Mouse (Mus musculus): ENCODE data around the gene Calr4. TPM values are rescaled to one million over a fixed set of nuclear protein-coding genes. Genes with fewer than 3 reads are reported as not detected.

Calr4 gene
- 0.10 and 0.19 TPM in 2 replicates for polyA plus RNA-seq (2016; fragmentation: Nextera tagmentation; extraction: Ambion mirVana)

- Histone ChIP-seq H3K4me3 (no peak within 1 kb of the TSS), H3K36me3 (replicated peaks) (no peaks in the 10 kb centered on the region), H3K27ac (replicated peaks) (no peak within 1 kb of the TSS), H3K27me3 (replicated peaks; ENCODE audit: low read depth, poor library complexity, severe bottlenecking) (no peaks in the 10 kb centered on the region), H3K4me1 (peaks cover 14% of the 10 kb centered on the region; the same call in 1 of the 2 replicates), H3K9me3 (no peaks in the 10 kb centered on the region)
- DNase-seq (ENCODE audit: low spot score): no peak
- WGBS: 85% methylated on average over 2 of the region's 2 CpGs
These were observed at the start of gene Calr4 for GRCm38 (mm10) chr4:109234185-109234584. TSS of gene Calr4 (plus strand) at chr4:109234485.

DNA sequence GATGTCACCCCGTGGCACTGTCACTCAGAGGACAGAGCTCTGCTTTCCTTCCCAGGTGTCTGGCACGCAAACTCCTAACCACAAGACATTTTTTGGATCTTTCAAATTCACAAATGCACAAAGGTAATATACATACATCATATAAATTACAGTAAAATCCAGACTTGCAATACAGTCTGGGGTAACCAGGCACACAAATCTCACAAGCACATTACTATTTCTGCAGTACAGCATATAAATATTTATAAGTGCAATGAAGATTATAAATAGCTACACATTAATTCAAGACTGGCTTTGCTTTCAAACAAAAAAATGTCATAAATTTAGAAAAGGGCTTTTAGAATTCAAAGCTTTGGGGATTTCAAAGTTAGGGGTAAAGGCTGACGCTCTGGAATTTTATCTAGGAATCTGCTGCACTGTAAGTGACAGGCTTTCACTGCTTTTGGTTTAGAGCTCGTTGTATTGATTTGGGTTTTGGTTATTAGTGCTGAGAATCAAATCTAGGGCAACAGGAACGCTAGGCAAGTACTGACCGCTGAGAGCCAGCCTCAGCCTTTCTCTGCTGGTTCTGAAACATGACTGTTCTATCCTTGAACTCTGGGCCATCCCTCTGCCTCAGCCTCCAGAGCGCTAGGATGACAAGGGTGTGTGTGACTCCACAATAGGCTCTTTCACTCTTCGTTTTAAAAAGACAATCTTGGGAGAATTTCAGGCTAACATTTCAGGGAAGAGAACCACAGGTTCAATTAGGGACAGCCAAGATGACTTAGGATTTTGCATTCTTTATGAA, 48.5 kb upstream of the Calr4 start:
- DNase-seq (ENCODE audit: low spot score): no peak
- Histone ChIP-seq H3K36me3 (replicated peaks) (0 out of 2 replicates have a peak, but pooled peaks cover 6% of the 10 kb centered on the region), H3K27me3 (replicated peaks; ENCODE audit: low read depth, poor library complexity, severe bottlenecking) (no peaks in the 10 kb centered on the region), H3K9me3 (no peaks in the 10 kb centered on the region), H3K4me1 (no peaks in the 10 kb centered on the region), H3K27ac (replicated peaks) (no peak overlapping the region), H3K4me3 (no peak overlapping the region)
- WGBS: 88% methylated on average over 8 of the region's 8 CpGs

DNA sequence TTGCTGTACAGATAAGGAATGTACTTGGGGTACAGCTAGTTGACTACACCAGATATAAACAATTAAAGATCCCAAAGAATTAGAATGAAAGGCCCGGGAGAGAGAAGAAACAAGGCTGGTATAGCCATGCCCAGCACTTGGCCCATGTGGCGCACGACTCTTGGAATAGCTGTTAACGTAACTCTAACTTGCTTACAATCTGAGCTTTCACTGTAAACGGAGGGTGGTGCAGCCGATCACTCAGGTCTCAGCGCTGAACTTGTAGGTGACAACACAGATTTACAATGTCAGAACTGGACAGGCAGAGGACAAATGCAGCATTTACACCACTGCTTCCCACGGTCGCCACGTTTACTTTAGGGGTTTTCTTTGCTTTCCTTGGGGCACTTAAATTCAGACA, 42.7 kb upstream of the Calr4 start:
- no peak for DNase-seq (ENCODE audit: low spot score)
- H3K27me3 ChIP-seq (replicated peaks; ENCODE audit: low read depth, poor library complexity, severe bottlenecking): no peaks in the 10 kb centered on the region
- H3K4me3 ChIP-seq: no peak overlapping the region
- H3K9me3 ChIP-seq: no peaks in the 10 kb centered on the region
- no peaks in the 10 kb centered on the region for H3K4me1 ChIP-seq
- H3K27ac ChIP-seq (replicated peaks): no peak overlapping the region
- H3K36me3 ChIP-seq (replicated peaks): no peaks in the 10 kb centered on the region
- 88% methylated on average over 10 of the region's 10 CpGs for WGBS

DNA sequence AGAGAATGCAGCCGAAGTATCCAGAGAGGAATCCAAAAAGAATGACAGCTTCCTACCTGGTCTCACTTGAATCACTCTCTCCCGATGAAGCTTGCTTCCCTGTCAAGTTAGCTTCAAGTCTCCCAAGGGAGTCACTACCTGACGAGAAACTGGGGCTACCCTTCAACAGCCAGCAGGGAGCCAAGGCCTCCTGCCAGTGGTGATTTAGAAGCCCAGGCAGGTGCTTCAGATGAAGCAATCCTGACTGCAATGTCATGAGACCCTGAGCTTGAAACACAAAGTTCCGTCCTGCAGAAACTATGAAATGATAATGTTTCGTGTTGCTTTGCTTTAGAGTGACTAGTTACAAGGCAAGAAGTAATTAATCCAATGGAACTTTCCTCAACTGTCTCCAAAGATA, 40.4 kb upstream of the Calr4 start:
- 82% methylated on average over 5 of the region's 5 CpGs for WGBS

GRCm38 (mm10) chr4:109195900-109196629, 38.2 kb upstream of the Calr4 start:
- Histone ChIP-seq H3K9me3 (no peaks in the 10 kb centered on the region), H3K4me3 (no peak overlapping the region), H3K36me3 (replicated peaks) (peaks cover 10% of the 10 kb centered on the region; the same call in 1 of the 2 replicates), H3K27me3 (replicated peaks; ENCODE audit: low read depth, poor library complexity, severe bottlenecking) (no peaks in the 10 kb centered on the region), H3K4me1 (peaks cover 5% of the 10 kb centered on the region), H3K27ac (replicated peaks) (no peak overlapping the region)
- 88% methylated on average over 7 of the region's 7 CpGs for WGBS
- no peak for DNase-seq (ENCODE audit: low spot score)

More for the DNA sequence above, 40.4 kb upstream of the Calr4 start:
- no peak for DNase-seq (ENCODE audit: low spot score)
- Histone ChIP-seq H3K4me1 (no peaks in the 10 kb centered on the region), H3K27ac (replicated peaks) (no peak overlapping the region), H3K36me3 (replicated peaks) (peaks cover 10% of the 10 kb centered on the region; the same call in 1 of the 2 replicates), H3K9me3 (no peaks in the 10 kb centered on the region), H3K4me3 (no peak overlapping the region), H3K27me3 (replicated peaks; ENCODE audit: low read depth, poor library complexity, severe bottlenecking) (no peaks in the 10 kb centered on the region)

- Histone ChIP-seq H3K4me1 (peaks cover 11% of the 10 kb centered on the region), H3K9me3 (no peaks in the 10 kb centered on the region), H3K36me3 (replicated peaks) (peaks cover 10% of the 10 kb centered on the region; the same call in 1 of the 2 replicates), H3K4me3 (no peak overlapping the region), H3K27ac (replicated peaks) (no peak overlapping the region), H3K27me3 (replicated peaks; ENCODE audit: low read depth, poor library complexity, severe bottlenecking) (no peaks in the 10 kb centered on the region)
- DNase-seq (ENCODE audit: low spot score): no peak
- WGBS: 92% methylated on average over 4 of the region's 4 CpGs
These were observed 35.2 kb upstream of the Calr4 start for GRCm38 (mm10) chr4:109199069-109199468.

DNA sequence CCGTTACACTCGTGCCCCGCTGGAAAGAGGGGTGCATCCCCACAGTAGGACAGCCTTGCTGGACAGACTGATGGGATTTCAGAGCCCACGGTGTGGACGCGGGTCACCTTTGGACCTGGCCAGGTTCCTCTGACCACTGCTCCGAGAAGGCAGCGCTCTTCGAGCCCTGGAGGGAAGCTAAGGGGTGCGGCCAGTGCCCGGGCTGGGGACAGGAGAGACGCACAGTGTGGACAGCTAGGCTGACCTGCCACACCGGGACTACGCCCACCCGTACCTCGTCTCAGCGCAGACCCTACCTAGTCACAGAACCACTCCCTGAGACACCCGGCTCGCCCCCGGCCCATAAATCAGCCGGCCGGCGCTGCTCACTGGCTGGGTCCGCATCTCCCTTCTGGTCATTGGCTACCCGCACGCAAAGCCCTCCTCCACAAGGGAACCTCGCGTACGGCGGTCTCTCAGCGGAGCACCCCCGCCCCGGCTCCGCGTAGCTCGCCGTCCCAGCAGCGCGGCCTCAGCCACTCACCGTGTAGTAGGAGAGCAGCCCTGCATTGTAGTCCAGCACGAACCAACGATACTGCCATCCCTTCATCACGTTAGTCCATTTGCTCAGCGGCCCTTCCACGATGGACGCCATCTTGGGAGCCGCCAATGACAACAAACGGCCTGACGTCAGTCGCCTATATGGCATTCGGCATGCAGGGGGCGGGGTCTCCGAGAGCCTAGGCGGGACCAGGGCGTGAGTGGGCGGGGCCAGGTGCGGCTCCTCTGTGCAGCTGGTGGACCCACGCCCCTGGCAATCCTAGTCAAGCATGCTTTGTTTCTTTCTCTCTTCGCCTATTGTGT, 32.5 kb upstream of the Calr4 start, which contains the start of gene Osbpl9:
Osbpl9 (minus strand) TSS at position 691 of the 843 bp plus-strand sequence.
- DNase-seq (ENCODE audit: low spot score): peak; percentile 99
- Histone ChIP-seq H3K36me3 (replicated peaks) (peaks cover 10% of the 10 kb centered on the region; the same call in 1 of the 2 replicates), H3K4me1 (peaks cover 11% of the 10 kb centered on the region), H3K9me3 (no peaks in the 10 kb centered on the region), H3K27me3 (replicated peaks; ENCODE audit: low read depth, poor library complexity, severe bottlenecking) (no peaks in the 10 kb centered on the region), H3K27ac (replicated peaks) (peak within 1 kb of the TSS; percentile 91), H3K4me3 (peak within 1 kb of the TSS; percentile 79)
- under 1% methylated on average over 59 of the region's 59 CpGs for WGBS

GRCm38 (mm10) chr4:109203931-109204330, 30.4 kb upstream of the Calr4 start:
- WGBS: 89% methylated on average over 1 of the region's 1 CpGs

GRCm38 (mm10) chr4:109204416-109204815, 29.9 kb upstream of the Calr4 start:
- 69% methylated on average over 1 of the region's 1 CpGs for WGBS
- H3K27me3 ChIP-seq (replicated peaks; ENCODE audit: low read depth, poor library complexity, severe bottlenecking): no peaks in the 10 kb centered on the region
- H3K9me3 ChIP-seq: no peaks in the 10 kb centered on the region
- H3K4me1 ChIP-seq: peaks cover 11% of the 10 kb centered on the region
- DNase-seq (ENCODE audit: low spot score): no peak
- H3K36me3 ChIP-seq (replicated peaks): no peaks in the 10 kb centered on the region
- no peak overlapping the region for H3K4me3 ChIP-seq
- H3K27ac ChIP-seq (replicated peaks): no peak overlapping the region

More at GRCm38 (mm10) chr4:109203931-109204330, 30.4 kb upstream of the Calr4 start:
- H3K9me3 ChIP-seq: no peaks in the 10 kb centered on the region
- no peaks in the 10 kb centered on the region for H3K27me3 ChIP-seq (replicated peaks; ENCODE audit: low read depth, poor library complexity, severe bottlenecking)
- H3K4me3 ChIP-seq: no peak overlapping the region
- H3K27ac ChIP-seq (replicated peaks): no peak overlapping the region
- H3K4me1 ChIP-seq: peaks cover 11% of the 10 kb centered on the region
- no peaks in the 10 kb centered on the region for H3K36me3 ChIP-seq (replicated peaks)
- no peak for DNase-seq (ENCODE audit: low spot score)

DNA sequence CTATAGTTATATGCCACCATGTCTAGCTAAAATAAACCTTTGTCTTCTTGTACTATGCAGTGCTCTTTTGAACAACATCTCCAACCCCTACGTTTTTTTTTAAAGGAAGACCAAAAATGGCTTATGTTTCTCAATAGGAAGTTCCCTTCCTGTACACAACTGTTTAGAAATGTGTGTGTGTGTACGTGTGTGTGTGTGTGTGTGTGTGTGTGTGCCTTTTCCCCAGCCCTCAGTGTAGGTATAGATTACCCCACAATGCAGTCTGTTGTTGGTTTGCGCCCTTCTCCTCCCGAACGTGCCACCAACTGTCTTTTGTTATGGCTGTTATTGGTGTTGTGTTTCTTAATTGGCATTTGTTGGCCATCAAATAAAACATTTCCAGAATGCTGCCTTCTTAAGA, 26.8 kb upstream of the Calr4 start:
- no peak for DNase-seq (ENCODE audit: low spot score)
- Histone ChIP-seq H3K4me3 (no peak overlapping the region), H3K36me3 (replicated peaks) (no peaks in the 10 kb centered on the region), H3K4me1 (peaks cover 3% of the 10 kb centered on the region), H3K9me3 (no peaks in the 10 kb centered on the region), H3K27me3 (replicated peaks; ENCODE audit: low read depth, poor library complexity, severe bottlenecking) (no peaks in the 10 kb centered on the region), H3K27ac (replicated peaks) (no peak overlapping the region)
- 77% methylated on average over 5 of the region's 5 CpGs for WGBS

DNA sequence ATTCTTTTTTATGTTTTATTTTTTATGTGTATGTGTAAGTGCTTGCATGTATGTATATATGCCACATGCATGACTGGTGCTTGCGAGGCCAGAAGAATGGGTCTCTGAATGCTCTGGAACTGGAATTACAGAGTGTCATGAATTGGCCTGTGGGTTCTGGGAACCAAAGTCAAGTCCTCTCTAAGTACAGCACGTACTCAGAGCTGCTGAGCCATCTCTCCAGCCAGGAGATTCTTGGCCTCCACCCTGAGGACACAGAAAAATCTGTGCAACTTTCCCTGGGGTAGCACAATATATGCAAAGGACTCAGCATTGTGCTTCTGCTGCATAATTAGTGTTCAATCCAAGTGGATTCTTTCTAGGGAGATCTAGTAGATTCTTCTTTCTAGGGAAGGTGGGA, 24.0 kb upstream of the Calr4 start:
- 85% methylated on average over 2 of the region's 2 CpGs for WGBS
- H3K4me3 ChIP-seq: no peak overlapping the region
- no peak overlapping the region for H3K27ac ChIP-seq (replicated peaks)

DNA sequence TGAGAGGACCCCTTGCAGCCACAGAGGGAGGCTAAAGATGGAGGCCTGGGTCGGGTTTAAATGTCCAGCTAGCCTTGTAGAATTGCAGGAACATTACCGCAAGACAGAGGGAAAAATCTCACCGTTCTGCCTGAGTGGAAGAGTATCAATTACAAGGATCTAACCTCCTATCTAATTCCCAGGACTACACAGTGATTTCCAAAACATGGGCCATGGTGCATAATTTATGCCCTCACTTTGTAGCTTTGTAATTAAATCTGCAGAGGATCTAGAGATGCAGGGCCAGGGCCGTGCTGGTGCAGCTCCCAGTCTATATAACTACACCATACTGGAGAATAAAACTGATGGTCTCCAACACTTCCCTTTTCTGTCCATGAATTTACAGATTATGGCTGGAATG, 23.4 kb upstream of the Calr4 start:
- H3K36me3 ChIP-seq (replicated peaks): no peaks in the 10 kb centered on the region
- H3K27ac ChIP-seq (replicated peaks): no peak overlapping the region
- DNase-seq (ENCODE audit: low spot score): no peak
- WGBS: 72% methylated on average over 4 of the region's 4 CpGs
- no peak overlapping the region for H3K4me3 ChIP-seq
- H3K4me1 ChIP-seq: 0 out of 2 replicates have a peak, but pooled peaks cover 2% of the 10 kb centered on the region
- no peaks in the 10 kb centered on the region for H3K9me3 ChIP-seq
- H3K27me3 ChIP-seq (replicated peaks; ENCODE audit: low read depth, poor library complexity, severe bottlenecking): no peaks in the 10 kb centered on the region

More for the DNA sequence above, 24.0 kb upstream of the Calr4 start:
- H3K4me1 ChIP-seq: 0 out of 2 replicates have a peak, but pooled peaks cover 2% of the 10 kb centered on the region
- DNase-seq (ENCODE audit: low spot score): no peak
- H3K27me3 ChIP-seq (replicated peaks; ENCODE audit: low read depth, poor library complexity, severe bottlenecking): no peaks in the 10 kb centered on the region
- H3K36me3 ChIP-seq (replicated peaks): no peaks in the 10 kb centered on the region
- H3K9me3 ChIP-seq: no peaks in the 10 kb centered on the region

Measured in embryonic facial prominence, embryonic 10.5 days (tissue).